Mouse (Mus musculus): ENCODE measurements around the gene Wdr66.

The Wdr66 gene

DNA sequence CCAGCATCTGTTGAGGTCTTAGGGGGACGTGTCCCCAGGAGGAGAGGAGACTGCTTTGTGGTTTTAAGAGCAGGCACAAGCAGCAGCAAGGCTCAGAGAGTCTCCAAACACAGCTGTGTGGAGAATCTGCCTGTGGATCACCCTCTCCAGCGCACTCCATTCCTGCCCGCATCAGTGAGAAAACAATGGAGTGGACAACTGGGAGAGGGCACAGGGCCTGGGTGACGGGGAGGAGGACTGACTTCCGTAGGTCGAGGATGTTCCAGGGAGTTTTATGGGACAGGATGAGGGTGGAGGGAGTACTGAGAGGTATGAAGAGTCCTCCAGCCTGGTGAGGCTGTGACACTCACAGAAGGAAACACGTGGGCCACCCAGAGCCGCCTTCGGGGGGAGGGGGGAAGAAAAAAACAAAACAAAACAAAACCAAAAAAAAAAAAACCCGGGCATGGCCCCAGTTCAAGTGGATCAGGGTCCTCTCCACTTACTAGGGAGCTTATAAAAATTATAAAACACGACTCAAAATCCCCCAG is 62.0 kb downstream of the Wdr66 start:
- in situ Hi-C loops (cut with MboI, MseI) = no loop called here

DNA sequence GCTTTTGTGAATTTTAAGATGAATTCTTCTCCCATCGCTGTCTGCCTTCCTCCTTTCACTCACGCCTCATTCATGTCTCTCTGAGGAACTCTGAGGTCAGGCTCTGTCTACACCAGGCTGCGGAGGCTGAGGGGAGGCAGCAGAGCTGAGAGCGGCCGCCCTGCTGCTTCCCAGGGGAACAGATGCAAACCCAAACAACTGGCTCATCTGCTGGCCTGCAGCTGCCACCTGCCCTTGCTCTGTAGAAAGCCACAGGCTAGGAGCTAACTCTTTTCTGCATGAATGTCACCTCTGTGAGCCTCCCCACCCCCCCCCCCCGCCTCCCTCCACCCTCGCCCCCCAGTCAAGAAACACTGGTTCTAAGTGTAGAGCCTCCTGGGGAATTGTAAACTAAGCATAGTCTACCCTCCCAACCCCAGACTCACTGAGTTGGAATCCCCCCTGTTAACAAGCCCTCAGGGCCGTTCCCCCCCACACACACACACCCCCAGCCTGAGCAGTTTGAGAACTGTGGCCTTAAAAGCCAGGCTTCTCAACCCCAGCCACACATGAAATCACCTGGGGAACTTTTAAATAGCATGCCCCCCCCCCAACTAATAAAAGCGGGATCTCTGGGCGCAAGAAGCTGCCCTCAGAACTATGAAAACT is 63.4 kb downstream of the Wdr66 start:
- in situ Hi-C loops (cut with MboI, MseI) = no loop called here

- in situ Hi-C loops (cut with MboI, MseI) = no loop called here
Measured at GRCm38 (mm10) chr5:123317992-123318391, 66.1 kb downstream of the Wdr66 start.

DNA sequence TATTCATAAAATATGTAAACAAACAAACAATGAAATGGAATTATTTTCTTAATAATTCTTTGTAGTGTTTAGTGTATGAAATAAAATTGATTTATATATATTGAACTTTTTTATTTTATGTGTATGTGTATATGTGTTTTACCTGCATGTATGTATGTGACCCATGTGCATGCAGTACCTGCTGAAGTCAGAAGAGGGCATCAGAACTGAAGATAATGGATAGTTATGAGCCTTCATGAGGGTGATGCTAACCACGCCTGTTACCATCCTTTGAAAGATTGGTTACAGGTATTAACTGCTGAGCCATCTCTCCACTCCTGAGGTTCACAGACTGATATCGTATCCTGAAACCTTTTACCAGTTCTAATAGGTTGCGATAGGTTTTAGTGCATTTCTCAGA is 68.2 kb downstream of the Wdr66 start:
- in situ Hi-C loops (cut with MboI, MseI) = no loop called here

GRCm38 (mm10) chr5:123324242-123324641 is 72.3 kb downstream of the Wdr66 start:
- in situ Hi-C loops (cut with MboI, MseI) = no loop called here

DNA sequence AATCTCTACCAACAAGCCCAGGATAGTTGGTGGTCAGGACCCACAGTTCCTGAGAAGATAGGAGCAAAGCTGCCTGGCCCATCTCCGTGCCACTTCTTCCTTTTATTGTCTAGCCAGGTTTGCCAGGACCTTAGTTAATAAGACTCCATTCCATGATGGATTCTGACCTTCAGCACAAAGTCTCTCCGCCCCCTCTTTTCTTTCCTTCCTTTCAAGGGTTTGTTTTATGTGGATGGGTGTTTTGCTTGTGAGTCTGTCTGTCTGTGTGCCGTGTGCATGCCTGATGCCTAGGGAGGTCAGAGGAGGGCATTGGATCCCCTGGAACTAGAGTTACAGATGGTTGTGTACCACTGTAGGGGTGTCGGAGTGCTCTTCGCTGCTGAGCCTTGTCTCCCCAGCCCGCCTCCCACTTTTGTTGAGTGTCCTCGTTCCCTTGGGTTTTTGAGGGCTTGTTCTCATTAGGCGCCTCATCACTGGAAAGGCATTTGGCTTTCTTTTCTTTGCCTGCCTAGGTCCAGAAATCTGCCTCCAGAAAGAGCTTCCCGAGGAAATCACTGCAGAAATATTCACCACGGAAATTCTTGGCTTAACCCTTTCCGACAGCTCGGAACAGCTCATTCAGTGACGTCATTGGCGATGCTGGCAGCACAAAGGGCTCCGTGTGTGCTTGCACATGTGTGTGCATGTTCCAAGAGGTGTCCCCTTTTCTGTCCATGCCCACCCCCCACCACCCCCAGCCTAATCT is 74.3 kb downstream of the Wdr66 start:
- in situ Hi-C loops (cut with MboI, MseI) = no loop called here

DNA sequence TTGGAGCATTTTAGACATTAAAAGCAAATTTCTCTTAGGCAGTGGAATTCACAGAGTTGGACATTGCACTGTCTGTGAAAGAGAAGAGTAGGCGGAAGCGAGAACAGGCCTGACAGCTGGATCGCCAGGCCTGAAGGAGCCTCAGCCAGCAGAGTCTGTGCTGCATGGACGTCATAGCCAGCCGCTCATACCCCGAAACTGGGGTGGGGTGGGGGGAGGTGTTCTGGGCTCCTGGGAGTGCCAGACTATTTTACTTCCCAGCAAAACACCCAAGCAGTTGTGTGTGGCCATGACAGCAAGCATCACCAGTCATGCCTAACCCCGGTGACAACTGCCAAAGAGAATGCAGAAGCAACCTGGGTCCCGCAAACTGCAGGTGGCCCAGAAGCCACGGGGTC is 74.8 kb downstream of the Wdr66 start:
- in situ Hi-C loops (cut with MboI, MseI) = no loop called here

GRCm38 (mm10) chr5:123327686-123328085 is 75.8 kb downstream of the Wdr66 start:
- in situ Hi-C loops (cut with MboI, MseI) = no loop called here

DNA sequence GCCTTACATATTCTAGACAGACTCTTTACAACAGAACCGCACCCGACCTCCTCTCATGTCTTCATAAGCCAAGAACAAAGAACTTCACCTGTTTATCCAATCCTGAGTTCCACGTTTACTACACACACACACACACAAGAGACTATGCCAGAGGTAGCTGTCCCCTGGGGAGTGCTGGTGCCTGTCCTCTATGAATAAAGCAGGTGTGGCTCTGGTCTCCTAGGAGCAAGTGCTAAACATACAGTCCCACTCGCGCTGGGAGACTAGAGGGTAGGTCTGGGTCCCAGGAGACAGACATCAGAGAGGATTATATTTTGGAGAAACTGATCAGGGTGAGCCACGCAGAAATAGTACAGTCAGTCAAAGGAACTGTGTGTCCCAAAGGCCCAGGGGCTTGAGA is 81.7 kb downstream of the Wdr66 start:
- in situ Hi-C loops (cut with MboI, MseI) = no loop called here

DNA sequence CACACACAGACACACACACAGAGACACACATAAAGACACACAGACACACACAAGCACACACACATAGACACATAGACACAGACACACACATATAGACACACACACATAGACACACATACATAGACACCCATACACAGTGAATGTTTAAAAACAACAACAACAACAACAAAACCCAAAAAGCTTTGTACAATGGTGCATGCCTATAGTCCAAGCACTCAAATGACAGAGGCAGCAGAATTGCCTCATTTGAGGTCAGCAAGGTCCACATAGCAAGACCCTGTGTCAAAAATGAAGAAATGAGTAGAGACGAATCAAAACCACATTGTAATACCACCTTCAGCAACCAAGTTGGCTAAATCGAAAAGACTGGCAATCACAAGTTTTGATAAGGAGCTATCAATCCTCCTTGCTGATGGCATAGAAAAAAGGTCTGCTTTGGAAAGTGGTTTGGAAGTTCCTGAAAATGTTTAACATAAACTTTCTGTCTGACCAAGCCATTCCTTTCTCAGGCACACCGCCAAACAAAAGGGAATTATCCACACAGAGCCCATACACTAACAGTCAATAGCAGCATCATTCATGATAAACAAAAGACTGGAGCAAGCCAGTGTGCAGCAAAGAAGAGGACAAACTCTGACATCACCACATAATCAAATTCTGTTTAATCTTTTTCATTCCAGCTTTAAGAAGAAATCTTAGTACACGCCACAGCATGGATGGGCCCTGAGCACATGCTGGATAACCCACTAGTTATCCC is 84.5 kb downstream of the Wdr66 start:
- in situ Hi-C loops (cut with MboI, MseI) = no loop called here

- in situ Hi-C loops (cut with MboI, MseI) = no loop called here
Measured at GRCm38 (mm10) chr5:123338463-123338862, 86.6 kb downstream of the Wdr66 start.

DNA sequence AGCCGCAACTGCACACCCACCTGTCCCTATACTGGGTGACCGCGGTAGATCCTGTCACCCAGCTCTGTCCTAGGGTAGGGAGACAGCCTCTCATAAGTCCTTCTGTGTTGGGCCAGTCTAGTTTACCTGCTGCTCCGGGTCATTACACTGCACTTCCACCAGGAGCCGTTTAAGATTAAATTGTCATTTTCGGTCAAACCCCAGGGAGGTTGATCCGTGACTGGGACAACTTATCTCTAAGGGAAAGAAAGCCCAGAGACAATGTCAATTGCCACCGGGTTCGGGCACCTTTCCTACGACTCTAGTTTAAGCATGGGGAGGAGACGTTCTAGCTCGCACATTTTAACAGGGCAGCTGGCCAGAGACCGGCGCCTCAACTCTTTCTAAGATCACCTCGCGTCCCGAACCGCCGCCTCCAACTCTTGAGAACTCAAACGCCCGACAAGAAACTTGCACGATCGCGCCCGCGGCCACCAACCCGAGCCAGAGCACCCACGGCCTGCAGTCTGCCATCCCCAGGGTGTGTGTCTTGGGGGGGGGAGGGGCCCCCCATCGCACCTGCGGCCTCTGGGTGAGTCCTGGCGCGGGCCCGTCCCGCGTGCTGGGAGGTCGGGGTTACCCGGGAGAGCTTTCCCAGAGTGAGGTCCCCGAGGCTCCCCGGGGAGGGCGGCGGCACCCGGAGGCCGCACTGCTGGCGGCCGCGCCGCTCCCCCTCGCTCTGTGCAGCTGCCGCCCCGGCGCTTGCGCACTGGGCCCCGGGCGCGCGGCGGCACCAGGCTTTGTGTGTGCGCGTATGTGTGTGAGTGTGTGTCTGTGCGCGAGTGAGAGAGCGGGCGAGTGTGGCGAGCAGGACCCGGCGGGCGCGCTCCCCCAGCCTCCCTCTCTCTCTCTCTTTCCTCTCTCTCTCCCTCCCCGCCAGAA is 92.1 kb downstream of the Wdr66 start, which contains the start of gene Bcl7a:
TSS of gene Bcl7a (plus strand) at position 128 of the 921 bp plus-strand sequence.
- in situ Hi-C loops (cut with MboI, MseI) = no loop called here

DNA sequence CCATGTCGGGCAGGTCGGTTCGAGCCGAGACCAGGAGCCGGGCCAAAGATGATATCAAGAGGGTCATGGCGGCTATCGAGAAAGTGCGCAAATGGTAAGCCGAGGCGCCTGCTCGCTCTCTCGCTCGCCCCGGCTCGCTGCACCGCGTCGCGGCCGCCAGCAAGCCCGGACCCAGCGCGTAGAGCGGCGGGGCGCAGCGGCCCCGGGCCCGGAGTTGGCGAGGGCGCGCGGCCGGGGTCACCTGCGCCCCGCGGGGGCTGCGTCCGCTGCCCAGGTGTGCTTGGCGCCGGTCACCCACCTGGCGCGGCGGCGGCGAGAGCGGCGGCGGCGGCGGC is 92.7 kb downstream of the Wdr66 start:
- in situ Hi-C loops (cut with MboI, MseI) = no loop called here

- in situ Hi-C loops (cut with MboI, MseI) = no loop called here
Measured at GRCm38 (mm10) chr5:123344963-123345852, 93.3 kb downstream of the Wdr66 start.

- in situ Hi-C loops (cut with MboI, MseI) = no loop called here
Measured at GRCm38 (mm10) chr5:123345853-123346654, 94.2 kb downstream of the Wdr66 start.

- in situ Hi-C loops (cut with MboI, MseI) = no loop called here
Measured at GRCm38 (mm10) chr5:123346701-123347270, 94.9 kb downstream of the Wdr66 start.

DNA sequence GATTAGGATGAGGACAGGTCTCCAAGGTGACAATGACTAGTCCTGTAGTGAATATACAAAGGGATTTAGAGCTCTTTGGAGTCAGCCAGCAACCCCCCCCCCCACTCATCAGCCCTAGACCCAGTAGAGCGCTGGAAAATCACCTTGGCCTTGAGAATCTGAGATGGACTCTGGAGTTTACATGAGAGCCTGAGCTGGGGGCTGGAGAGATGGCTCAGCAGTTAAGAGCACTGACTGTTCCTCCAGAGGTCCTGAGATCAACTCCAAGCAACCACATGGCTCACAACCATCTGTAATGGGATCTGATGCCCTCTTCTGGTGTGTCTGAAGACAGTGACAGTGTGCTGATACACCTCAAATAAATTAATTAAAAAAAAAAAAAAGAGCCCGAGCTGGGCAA is 96.1 kb downstream of the Wdr66 start:
- in situ Hi-C loops (cut with MboI, MseI) = no loop called here

DNA sequence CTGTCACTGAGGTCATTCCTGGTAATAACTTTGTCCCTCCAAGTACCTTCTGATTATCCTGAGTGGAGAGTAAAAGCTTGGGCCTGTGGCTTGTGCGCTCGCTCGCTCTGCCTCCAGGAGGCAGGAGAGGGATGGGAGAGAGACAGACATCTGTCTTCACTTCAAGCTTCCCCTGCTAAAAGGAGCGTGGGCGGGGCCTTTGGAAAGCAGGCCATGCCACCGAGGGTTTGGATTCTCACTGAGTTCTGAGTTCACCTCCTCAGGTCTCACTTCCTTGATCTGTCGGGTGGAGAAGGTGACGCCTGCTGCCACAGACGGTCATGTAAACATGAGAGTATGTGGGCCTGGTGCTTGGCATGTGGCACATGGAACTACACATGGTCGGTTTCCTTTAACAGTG is 98.5 kb downstream of the Wdr66 start:
- in situ Hi-C loops (cut with MboI, MseI) = no loop called here

DNA sequence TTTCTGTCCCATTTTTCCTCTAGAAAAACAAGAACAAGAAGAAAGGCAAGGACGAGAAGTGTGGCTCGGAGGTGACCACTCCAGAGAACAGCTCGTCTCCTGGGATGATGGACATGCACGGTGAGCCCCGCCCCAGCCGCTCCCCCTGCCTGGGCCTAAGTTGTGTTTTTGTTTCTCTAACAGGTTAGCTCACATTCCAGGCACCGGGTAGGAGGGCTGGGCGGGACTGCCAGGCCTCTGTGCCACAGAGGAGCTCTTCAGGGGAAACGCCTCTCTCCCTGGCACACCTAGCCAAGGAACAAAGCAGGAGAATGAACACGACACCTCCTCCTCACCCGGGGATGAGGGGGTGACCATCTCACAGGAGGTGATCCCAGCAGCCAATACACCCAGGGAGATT is 104.0 kb downstream of the Wdr66 start:
- in situ Hi-C loops (cut with MboI, MseI) = no loop called here
